Mouse (Mus musculus) cerebellum, postnatal 4 days (tissue): ENCODE data around the gene Prkg1.
"Not testable (repeated sequence)": the region's sequence is repeated elsewhere in the genome, so short reads cannot be mapped to it uniquely, and the experiment has no call there.

Experiments used
- DNase-seq, 2 experiments: peaks; one replicate each; pipeline ENCODE4 v3.0.0; 2022; ENCODE audit warnings: low spot score in 2 of 2, mixed read lengths in 1 of 2

Gene Prkg1

GRCm38 (mm10) chr19:31433446-31433845, 331.4 kb downstream of the Prkg1 start:
- no peak for DNase-seq

GRCm38 (mm10) chr19:31431411-31431810, 333.4 kb downstream of the Prkg1 start:
- DNase-seq: no peak

DNA sequence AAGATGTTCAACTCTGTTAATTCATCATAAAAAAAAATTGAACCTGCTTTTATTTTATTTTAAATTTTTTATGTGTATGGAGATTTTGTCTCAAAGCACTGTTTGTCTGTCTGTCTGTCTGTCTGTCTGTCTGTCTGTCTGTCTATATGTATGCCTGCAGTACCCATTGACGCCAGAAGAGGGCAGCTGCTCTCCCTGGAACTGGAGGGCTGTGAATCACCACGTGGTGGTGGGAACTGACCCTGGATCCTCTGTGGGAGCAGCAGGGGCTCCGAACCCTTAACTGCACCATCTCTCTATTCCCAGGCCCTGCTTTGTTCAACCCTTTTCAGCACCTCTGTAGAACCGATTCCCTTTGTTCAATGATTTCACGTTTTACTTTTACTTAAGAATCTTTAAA, 338.7 kb downstream of the Prkg1 start:
- DNase-seq: no peak

GRCm38 (mm10) chr19:31425199-31425598, 339.6 kb downstream of the Prkg1 start:
- no peak for DNase-seq

DNA sequence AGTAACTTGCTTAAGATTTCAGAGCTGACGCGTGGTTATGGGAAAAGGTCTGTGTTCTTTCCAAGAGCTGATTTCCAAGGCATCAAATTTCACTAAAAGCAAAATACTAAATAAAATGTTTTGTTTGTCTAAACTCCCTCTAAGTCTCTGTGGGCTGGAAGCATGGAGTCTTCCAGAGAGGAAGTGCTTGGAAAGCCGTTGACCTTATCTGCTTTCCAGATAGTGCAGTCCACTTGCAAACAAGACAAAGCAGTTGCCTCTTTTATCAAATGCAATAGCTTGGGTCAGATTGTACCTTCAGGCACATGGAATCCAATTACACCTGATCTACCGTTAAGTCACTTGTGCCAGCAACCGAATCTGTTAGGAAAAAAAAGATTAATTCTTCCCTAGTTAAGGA, 340.5 kb downstream of the Prkg1 start:
- DNase-seq: no peak

- DNase-seq: no peak
Observed at GRCm38 (mm10) chr19:31413571-31413970, 351.3 kb downstream of the Prkg1 start.

- DNase-seq: no peak
Observed at GRCm38 (mm10) chr19:31396096-31396495, 368.7 kb downstream of the Prkg1 start.

GRCm38 (mm10) chr19:31385353-31385752, 379.5 kb downstream of the Prkg1 start:
- no peak for DNase-seq

- peak in 1 of 2 experiments; percentile 13 for DNase-seq
Observed at GRCm38 (mm10) chr19:31383881-31384280, 381.0 kb downstream of the Prkg1 start.

- DNase-seq: no peak
Observed at GRCm38 (mm10) chr19:31370106-31370505, 394.7 kb downstream of the Prkg1 start.

- DNase-seq: no peak
Observed at GRCm38 (mm10) chr19:31369116-31369515, 395.7 kb downstream of the Prkg1 start.

DNA sequence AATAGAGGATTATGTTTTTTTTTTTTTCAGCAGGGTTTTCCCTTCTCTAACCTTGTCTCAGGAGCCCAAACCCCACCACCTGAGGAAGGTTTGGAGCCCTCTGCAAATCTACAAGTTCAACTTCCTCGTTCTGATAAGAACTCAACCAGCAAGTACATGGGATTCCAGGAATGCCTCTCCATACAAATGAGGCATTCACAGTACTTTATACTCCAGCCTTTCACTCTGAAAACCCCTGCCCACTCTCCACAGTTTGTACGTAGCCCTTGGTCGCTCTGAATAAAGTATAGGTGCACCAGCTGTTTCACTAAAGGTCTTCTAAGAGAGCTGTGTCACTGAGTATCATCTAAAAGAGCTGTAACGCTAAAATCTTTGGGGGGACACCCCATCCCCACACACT, 402.8 kb downstream of the Prkg1 start:
- DNase-seq: no peak

GRCm38 (mm10) chr19:31361575-31361974, 403.3 kb downstream of the Prkg1 start:
- no peak for DNase-seq

- peak in 1 of 2 experiments; percentile 65 for DNase-seq
Observed at GRCm38 (mm10) chr19:31361161-31361560, 403.7 kb downstream of the Prkg1 start.

GRCm38 (mm10) chr19:31354959-31355358, 409.9 kb downstream of the Prkg1 start:
- no peak for DNase-seq

GRCm38 (mm10) chr19:31352784-31353183, 412.0 kb downstream of the Prkg1 start:
- DNase-seq: not testable (repeated sequence)

DNA sequence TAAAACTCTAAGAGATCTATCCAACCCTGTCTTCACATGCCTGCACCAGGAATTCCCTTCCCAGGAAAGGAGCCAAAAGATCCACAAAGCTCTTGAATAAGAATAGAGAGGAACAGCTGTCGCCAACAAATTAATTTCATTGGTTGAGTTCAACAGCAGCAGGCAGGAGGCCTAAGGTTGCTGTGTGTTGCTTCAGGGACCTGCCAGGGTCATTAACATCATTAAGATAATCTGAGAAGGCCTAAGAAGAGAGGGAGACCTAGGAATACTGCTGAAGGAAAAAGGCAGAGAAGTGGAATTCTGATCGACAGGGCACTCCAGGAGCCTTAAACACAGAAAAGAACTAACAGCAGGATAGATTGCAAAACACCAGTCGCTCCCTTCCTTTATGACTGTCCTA, 413.0 kb downstream of the Prkg1 start:
- DNase-seq: no peak

DNA sequence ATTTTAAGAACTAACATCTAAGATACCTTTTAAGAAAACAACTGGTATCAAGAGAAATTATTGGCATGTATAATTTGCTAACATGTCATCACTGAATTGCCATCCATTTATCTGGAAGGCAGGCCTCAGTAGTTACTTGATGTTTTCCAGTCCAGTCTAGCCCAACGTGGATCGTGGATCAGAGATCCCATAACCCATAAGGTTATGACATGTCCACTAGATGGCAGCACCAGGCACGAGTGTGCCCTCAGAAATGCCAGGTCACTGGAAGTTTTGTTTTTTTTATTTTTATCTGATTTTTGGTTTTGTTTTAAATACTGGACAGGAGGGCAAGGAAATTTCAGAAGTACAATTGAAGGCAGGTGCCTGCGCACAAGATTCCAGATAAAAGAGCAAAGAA, 422.7 kb downstream of the Prkg1 start:
- peak in 1 of 2 experiments; percentile 49 for DNase-seq

- no peak for DNase-seq
Observed at GRCm38 (mm10) chr19:31340898-31341297, 423.9 kb downstream of the Prkg1 start.

- DNase-seq: no peak
Observed at GRCm38 (mm10) chr19:31338355-31339101, 426.3 kb downstream of the Prkg1 start.

- DNase-seq: no peak
Observed at GRCm38 (mm10) chr19:31337863-31338217, 427.0 kb downstream of the Prkg1 start.

DNA sequence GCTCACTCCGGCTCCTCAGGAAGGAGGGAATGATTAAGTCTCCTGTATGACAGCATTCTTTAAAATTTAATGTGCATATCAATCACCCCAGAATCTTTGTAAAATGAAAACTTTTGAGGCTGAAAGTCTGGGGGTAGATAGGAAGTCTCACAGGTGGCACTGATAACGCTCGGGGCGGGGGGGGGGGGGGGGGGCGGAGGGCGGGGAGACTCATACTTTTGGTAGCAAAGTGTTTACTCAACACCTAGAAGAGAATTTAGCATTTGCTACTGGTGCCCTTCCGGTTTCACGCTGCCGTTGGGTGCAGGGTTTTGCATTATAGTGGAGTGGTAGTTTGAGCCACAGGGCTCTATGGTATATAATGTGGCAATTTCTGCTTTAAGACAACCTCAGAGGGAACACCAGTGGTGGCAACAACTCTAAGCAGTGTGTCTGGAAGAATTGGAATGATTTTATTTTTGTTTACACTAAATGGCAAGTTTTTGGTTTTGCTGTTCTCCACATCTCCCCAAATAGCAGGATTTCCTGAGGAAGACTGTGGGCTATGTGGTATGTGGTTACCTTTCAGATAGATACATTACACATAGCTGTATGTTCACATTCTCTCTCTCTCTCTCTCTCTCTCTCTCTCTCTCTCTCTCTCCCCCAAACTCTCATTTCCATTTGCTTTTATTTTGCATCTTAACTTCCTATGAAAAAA, 427.5 kb downstream of the Prkg1 start:
- no peak for DNase-seq

DNA sequence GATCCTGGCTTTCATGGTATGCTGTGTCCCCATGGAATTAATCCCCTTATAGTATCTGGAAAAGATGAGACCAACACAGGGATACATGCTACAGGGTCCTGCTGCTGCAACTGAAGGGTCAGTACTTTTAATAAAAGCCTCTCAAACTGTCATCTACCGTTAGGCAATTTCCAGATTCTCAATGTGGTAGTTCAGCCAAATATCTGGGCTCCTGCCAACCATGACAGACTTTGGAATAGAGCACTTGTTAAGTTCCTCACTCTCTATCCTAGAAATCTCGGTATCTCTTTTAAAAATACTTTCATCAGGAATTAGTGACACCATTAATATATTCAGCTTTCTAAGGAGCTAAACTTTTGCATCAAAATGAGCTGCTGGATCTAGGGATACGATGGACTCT, 428.5 kb downstream of the Prkg1 start:
- DNase-seq: no peak
